Mouse (Mus musculus) adrenal gland, postnatal 0 days (tissue): ENCODE data around the gene Pradc1. TPM values are rescaled to one million over a fixed set of nuclear protein-coding genes. Genes with fewer than 3 reads are reported as not detected.

Source experiments
- polyA plus RNA-seq: library from polyadenylated mRNA; unstranded; fragments of >200 nt; fragmentation: Nextera tagmentation; extraction: Ambion mirVana; gene quantifications from 2 replicates; pipeline ENCODE4 v1.2.1, GENCODE M21; 2015

Gene Pradc1
- polyA plus RNA-seq, result 19.6 and 22.1 TPM in 2 replicates

GRCm38 (mm10) chr6:85451664-85452410, at the start of gene Pradc1:
Pradc1 (minus strand) TSS chr6:85451970.

GRCm38 (mm10) chr6:85450697-85451663, 790 bp downstream of the Pradc1 start, which contains the start of gene Cct7:
Cct7 (plus strand) TSS chr6:85451514.

GRCm38 (mm10) chr6:85431842-85432431, 19.8 kb downstream of the Pradc1 start, which contains the start of gene Smyd5:
Smyd5 (plus strand) TSS chr6:85431989.

GRCm38 (mm10) chr6:85423836-85424379, 27.9 kb downstream of the Pradc1 start, which contains the start of gene Noto:
Noto (plus strand) TSS chr6:85423886.

Other genes starting within 250 kb of the Pradc1 start
- 6.6 and 7.2 TPM in 2 replicates for gene Sfxn5, start 118.5 kb downstream of the Pradc1 start, polyA plus RNA-seq
- gene Rab11fip5, start 77.3 kb downstream of the Pradc1 start, polyA plus RNA-seq, result 14.3 and 21.5 TPM in 2 replicates
- not detected in 2 replicates for gene Noto, start 28.1 kb downstream of the Pradc1 start, polyA plus RNA-seq
- gene Smyd5, start 20.0 kb downstream of the Pradc1 start, polyA plus RNA-seq, result 16.1 and 26.1 TPM in 2 replicates
- gene Cct7, start 456 bp downstream of the Pradc1 start, polyA plus RNA-seq, result 233 and 278 TPM in 2 replicates
- 0.48 and 0.96 TPM in 2 replicates for gene Fbxo41, start 51.0 kb upstream of the Pradc1 start, polyA plus RNA-seq
- 0.05 TPM in 1 of 2 replicates, not detected in the other for gene Egr4, start 61.6 kb upstream of the Pradc1 start, polyA plus RNA-seq
- 1.7 and 2.9 TPM in 2 replicates for gene Alms1, start 135.6 kb upstream of the Pradc1 start, polyA plus RNA-seq